Mouse (Mus musculus): Measurements from ENCODE around the gene Ccdc171. TPM values are rescaled to one million over a fixed set of nuclear protein-coding genes. Genes with fewer than 3 reads are reported as not detected.
"Not testable (repeated sequence)": the region's sequence is repeated elsewhere in the genome, so short reads cannot be mapped to it uniquely, and the experiment has no call there.

Gene Ccdc171
- polyA plus RNA-seq, 1 experiment from 2014 or later: 2.0 TPM

DNA sequence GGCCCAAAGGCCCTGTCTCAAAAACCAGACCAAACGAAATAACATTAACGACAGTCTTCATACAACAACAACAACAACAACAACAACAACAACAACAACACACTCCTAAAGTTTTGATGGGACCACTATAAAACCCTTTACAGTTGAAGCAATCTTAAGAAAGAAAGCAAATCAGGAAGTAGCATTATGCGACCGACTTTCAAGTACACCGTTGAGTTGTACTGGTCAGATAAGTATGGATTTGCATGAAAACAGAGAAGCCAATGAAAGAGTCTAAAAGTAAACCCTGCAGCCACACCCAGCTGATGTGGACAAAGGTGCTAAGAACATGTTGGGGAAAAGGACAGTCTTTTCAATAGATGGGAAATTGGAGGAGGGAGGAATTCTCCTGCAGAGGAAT, 45.7 kb downstream of the Ccdc171 start:
- TF ChIP-seq CTCF (IDR thresholded peaks at IDR 0.05): no peak
- no peak for TF ChIP-seq EP300 (IDR thresholded peaks at IDR 0.05)
- no peaks in the 10 kb centered on the region for H3K4me1 ChIP-seq (ENCODE audit: insufficient read depth, low read depth, low read length)
- no peak overlapping the region for H3K4me2 ChIP-seq (replicated peaks; ENCODE audit: low read depth, low read length)
- no peaks in the 10 kb centered on the region for H3K36me3 ChIP-seq (ENCODE audit: insufficient read depth, low read length)
- no peak overlapping the region for H3K9ac ChIP-seq (replicated peaks; ENCODE audit: low read depth)
- no peak overlapping the region for H3K4me3 ChIP-seq (ENCODE audit: low read depth, low read length)
- ATAC-seq (no peak), DNase-seq (ENCODE audit: low spot score) (no peak)
- no peaks in the 10 kb centered on the region for H3K9me3 ChIP-seq (ENCODE audit: low read length)
- no peaks in the 10 kb centered on the region for H3K27me3 ChIP-seq (replicated peaks; ENCODE audit: insufficient read depth, low read length)
- 76% methylated on average over 5 of the region's 5 CpGs for WGBS
- H3K27ac ChIP-seq (ENCODE audit: low read length): no peak overlapping the region

DNA sequence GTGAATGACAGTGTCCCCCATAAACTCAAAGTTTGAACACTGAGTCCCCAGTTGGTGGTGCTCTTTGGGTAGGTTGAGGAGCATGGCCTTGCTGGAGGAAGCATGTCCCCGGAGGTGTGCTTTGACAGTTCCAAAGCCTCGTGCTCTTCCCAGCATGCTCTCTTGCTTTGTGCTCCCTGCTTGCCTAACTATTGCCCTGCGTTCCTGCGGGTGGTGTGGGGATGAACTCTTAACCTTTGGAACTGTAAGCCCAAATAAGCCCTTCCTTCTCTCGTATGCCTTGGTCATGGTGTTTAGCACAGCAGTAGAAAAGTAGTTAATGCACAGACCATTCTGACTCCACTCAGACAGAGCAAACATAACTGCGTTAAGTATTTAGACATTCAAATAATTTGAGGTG, 47.2 kb downstream of the Ccdc171 start:
- Histone ChIP-seq H3K27ac (ENCODE audit: low read length) (no peak overlapping the region), H3K4me2 (replicated peaks; ENCODE audit: low read depth, low read length) (no peak overlapping the region), H3K27me3 (replicated peaks; ENCODE audit: insufficient read depth, low read length) (no peaks in the 10 kb centered on the region), H3K4me1 (ENCODE audit: insufficient read depth, low read depth, low read length) (no peaks in the 10 kb centered on the region), H3K4me3 (ENCODE audit: low read depth, low read length) (no peak overlapping the region), H3K9ac (replicated peaks; ENCODE audit: low read depth) (no peak overlapping the region), H3K9me3 (ENCODE audit: low read length) (no peaks in the 10 kb centered on the region), H3K36me3 (ENCODE audit: insufficient read depth, low read length) (no peaks in the 10 kb centered on the region)
- ATAC-seq (no peak), DNase-seq (ENCODE audit: low spot score) (no peak)
- TF ChIP-seq EP300 (IDR thresholded peaks at IDR 0.05) (no peak), CTCF (IDR thresholded peaks at IDR 0.05) (no peak)
- WGBS: 49% methylated on average over 6 of the region's 6 CpGs

DNA sequence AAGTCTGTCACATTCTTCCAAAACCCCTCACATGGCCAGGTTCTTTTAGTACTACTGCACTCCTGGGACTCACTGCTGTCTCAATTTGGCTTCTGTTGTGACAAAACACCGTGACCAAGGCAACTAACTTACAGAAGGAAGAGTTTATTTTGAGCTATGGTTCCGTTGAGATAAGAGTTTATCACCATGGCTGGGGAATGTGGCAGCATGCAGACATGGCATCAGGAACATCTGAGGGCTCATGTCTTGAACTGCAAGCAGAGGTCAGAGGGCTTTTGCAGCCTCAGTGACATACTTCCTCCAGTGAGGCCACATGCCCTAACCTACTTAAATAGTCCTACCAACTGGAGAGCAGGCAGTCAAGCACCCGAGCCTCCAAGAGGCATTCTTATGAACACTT, 51.0 kb downstream of the Ccdc171 start:
- H3K4me2 ChIP-seq (replicated peaks; ENCODE audit: low read depth, low read length): no peak overlapping the region
- no peaks in the 10 kb centered on the region for H3K36me3 ChIP-seq (ENCODE audit: insufficient read depth, low read length)
- H3K9ac ChIP-seq (replicated peaks; ENCODE audit: low read depth): no peak overlapping the region
- H3K27me3 ChIP-seq (replicated peaks; ENCODE audit: insufficient read depth, low read length): no peaks in the 10 kb centered on the region
- WGBS: 33% methylated on average over 3 of the region's 3 CpGs
- H3K4me1 ChIP-seq (ENCODE audit: insufficient read depth, low read depth, low read length): no peaks in the 10 kb centered on the region
- H3K9me3 ChIP-seq (ENCODE audit: low read length): no peaks in the 10 kb centered on the region
- no peak for TF ChIP-seq EP300 (IDR thresholded peaks at IDR 0.05)
- no peak for TF ChIP-seq CTCF (IDR thresholded peaks at IDR 0.05)
- H3K27ac ChIP-seq (ENCODE audit: low read length): no peak overlapping the region
- H3K4me3 ChIP-seq (ENCODE audit: low read depth, low read length): no peak overlapping the region
- no peak for DNase-seq (ENCODE audit: low spot score)
- ATAC-seq: no peak

DNA sequence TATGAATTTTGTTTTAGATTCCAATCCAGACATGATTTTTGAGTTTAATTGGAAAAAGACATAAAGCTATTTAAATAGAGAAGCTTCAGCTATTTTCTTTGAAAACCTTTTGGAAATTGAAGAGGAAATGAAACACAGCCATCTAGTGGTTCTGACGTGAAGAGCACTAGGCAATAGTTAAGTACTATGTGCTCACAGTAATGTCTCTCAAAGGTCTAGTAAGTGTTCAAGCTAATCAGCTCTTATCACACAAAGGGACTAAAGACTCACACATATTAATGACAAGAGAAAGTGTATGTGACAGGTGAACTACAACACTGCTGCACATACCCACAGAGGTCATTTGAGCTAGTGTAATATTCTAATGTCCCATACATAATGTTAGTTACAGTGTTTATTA, 54.8 kb downstream of the Ccdc171 start:
- WGBS: 13% methylated on average over 1 of the region's 1 CpGs
- TF ChIP-seq EP300 (IDR thresholded peaks at IDR 0.05) (no peak), CTCF (IDR thresholded peaks at IDR 0.05) (peak; percentile 53)
- no peak for ATAC-seq

DNA sequence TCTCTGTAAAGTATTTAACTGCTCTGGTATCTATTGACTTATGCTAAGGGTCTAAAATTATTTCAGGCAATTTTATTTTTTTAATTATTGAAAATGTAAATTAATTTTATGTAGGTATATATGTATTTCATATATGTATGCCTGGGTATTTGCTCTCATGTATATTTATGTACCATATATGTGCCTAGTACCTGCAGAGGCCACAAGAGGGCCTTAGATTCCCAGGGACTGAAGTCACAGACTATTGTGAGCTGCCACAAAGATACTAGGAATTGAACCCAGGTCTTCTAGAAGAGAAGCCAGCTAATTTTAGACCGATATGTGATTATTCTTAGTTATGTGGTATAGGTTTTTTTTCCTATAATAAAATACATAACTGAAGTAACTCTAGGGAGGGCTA, 62.2 kb downstream of the Ccdc171 start:
- Histone ChIP-seq H3K36me3 (ENCODE audit: insufficient read depth, low read length) (no peaks in the 10 kb centered on the region), H3K4me2 (replicated peaks; ENCODE audit: low read depth, low read length) (no peak overlapping the region), H3K4me3 (ENCODE audit: low read depth, low read length) (no peak overlapping the region), H3K4me1 (ENCODE audit: insufficient read depth, low read depth, low read length) (no peaks in the 10 kb centered on the region), H3K9ac (replicated peaks; ENCODE audit: low read depth) (no peak overlapping the region), H3K27me3 (replicated peaks; ENCODE audit: insufficient read depth, low read length) (no peaks in the 10 kb centered on the region), H3K27ac (ENCODE audit: low read length) (no peak overlapping the region), H3K9me3 (ENCODE audit: low read length) (no peaks in the 10 kb centered on the region)
- ATAC-seq (no peak), DNase-seq (ENCODE audit: low spot score) (no peak)
- 97% methylated on average over 1 of the region's 1 CpGs for WGBS
- no peak for TF ChIP-seq CTCF (IDR thresholded peaks at IDR 0.05)
- no peak for TF ChIP-seq EP300 (IDR thresholded peaks at IDR 0.05)

More for the DNA sequence above, 54.8 kb downstream of the Ccdc171 start:
- Histone ChIP-seq H3K27me3 (replicated peaks; ENCODE audit: insufficient read depth, low read length) (no peaks in the 10 kb centered on the region), H3K4me3 (ENCODE audit: low read depth, low read length) (no peak overlapping the region), H3K9ac (replicated peaks; ENCODE audit: low read depth) (no peak overlapping the region), H3K36me3 (ENCODE audit: insufficient read depth, low read length) (no peaks in the 10 kb centered on the region), H3K4me1 (ENCODE audit: insufficient read depth, low read depth, low read length) (no peaks in the 10 kb centered on the region), H3K27ac (ENCODE audit: low read length) (no peak overlapping the region), H3K4me2 (replicated peaks; ENCODE audit: low read depth, low read length) (no peak overlapping the region), H3K9me3 (ENCODE audit: low read length) (no peaks in the 10 kb centered on the region)
- DNase-seq (ENCODE audit: low spot score): peak; percentile 59

DNA sequence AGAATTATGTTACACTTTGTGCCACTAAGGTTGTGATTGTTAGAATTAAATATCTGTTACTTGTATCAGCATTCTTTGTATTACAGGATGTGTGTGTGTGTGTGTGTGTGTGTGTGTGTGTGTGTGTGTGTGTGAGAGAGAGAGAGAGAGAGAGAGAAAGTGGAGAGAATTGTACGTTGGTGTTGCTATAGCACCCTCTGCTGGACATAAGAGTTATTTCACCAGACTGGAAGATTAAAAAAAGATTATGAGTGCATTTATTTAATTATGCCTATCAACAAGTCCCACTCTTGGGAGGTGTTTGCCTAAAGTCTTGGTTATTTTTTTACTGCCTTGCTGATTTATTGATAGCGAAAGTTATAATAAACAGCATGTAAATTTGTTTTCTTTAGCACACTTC, 71.1 kb downstream of the Ccdc171 start:
- WGBS: 21% methylated on average over 2 of the region's 2 CpGs
- ATAC-seq (no peak), DNase-seq (ENCODE audit: low spot score) (peak; percentile 69)
- no peaks in the 10 kb centered on the region for H3K9me3 ChIP-seq (ENCODE audit: low read length)
- H3K4me2 ChIP-seq (replicated peaks; ENCODE audit: low read depth, low read length): no peak overlapping the region
- H3K27ac ChIP-seq (ENCODE audit: low read length): no peak overlapping the region
- H3K27me3 ChIP-seq (replicated peaks; ENCODE audit: insufficient read depth, low read length): no peaks in the 10 kb centered on the region
- H3K36me3 ChIP-seq (ENCODE audit: insufficient read depth, low read length): no peaks in the 10 kb centered on the region
- H3K9ac ChIP-seq (replicated peaks; ENCODE audit: low read depth): no peak overlapping the region
- H3K4me1 ChIP-seq (ENCODE audit: insufficient read depth, low read depth, low read length): no peaks in the 10 kb centered on the region
- TF ChIP-seq EP300 (IDR thresholded peaks at IDR 0.05) (no peak), CTCF (IDR thresholded peaks at IDR 0.05) (peak; percentile 72)
- H3K4me3 ChIP-seq (ENCODE audit: low read depth, low read length): no peak overlapping the region

DNA sequence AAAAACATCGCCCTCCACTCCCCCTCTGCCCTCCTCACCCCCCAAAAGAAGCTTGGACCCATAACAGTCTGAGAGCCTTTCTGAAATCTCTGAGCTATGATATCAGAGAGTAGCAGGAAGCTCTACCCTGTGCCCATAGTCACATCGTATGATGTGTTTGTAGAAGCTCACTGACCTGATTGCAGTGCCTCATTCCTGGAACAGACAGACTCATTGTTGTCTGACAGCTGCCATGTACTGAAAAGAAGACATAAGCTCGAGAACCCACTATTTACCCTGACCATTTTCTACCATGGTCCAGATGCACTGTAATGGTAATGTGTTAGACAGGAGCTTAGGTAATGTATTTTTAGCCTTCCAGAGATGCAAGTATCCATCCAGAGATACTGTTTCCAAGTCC, 85.8 kb downstream of the Ccdc171 start:
- ATAC-seq: no peak
- no peaks in the 10 kb centered on the region for H3K36me3 ChIP-seq (ENCODE audit: insufficient read depth, low read length)
- H3K9ac ChIP-seq (replicated peaks; ENCODE audit: low read depth): no peak overlapping the region
- H3K4me1 ChIP-seq (ENCODE audit: insufficient read depth, low read depth, low read length): no peaks in the 10 kb centered on the region
- TF ChIP-seq CTCF (IDR thresholded peaks at IDR 0.05): no peak
- H3K4me2 ChIP-seq (replicated peaks; ENCODE audit: low read depth, low read length): no peak overlapping the region
- H3K4me3 ChIP-seq (ENCODE audit: low read depth, low read length): no peak overlapping the region
- H3K9me3 ChIP-seq (ENCODE audit: low read length): no peaks in the 10 kb centered on the region
- no peak overlapping the region for H3K27ac ChIP-seq (ENCODE audit: low read length)
- 77% methylated on average over 3 of the region's 3 CpGs for WGBS
- no peaks in the 10 kb centered on the region for H3K27me3 ChIP-seq (replicated peaks; ENCODE audit: insufficient read depth, low read length)
- DNase-seq (ENCODE audit: low spot score): no peak

DNA sequence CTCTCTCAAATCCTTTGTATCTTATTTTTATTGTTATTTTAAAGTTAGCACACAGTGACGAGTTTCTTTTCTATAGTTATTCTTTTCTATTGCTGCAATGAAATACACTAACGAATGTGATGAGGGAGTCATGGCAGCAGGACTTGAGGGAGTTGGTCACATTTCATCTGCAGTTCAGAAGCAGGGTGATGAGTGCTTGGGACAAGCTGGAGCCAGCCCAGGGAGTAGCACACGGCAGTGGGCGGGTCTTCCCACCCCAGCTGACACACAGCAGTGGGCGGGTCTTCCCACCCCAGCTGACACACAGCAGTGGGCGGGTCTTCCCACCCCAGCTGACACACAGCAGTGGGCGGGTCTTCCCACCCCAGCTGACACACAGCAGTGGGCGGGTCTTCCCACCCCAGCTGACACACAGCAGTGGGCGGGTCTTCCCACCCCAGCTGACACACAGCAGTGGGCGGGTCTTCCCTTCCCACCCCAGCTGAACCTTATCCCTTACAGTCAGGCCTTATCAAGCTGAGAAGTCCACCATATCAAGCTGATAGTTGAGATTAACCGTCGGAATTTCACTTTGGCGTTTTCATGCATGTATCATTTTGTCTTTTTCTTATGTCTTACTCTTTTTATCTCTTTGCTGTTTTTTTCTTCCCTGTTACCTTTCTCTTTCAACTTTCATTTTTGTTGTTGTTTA, 97.8 kb downstream of the Ccdc171 start:
- 33% methylated on average over 9 of the region's 13 CpGs for WGBS
- H3K27ac ChIP-seq (ENCODE audit: low read length); H3K9ac ChIP-seq (replicated peaks; ENCODE audit: low read depth); H3K36me3 ChIP-seq (ENCODE audit: insufficient read depth, low read length); H3K27me3 ChIP-seq (replicated peaks; ENCODE audit: insufficient read depth, low read length); H3K9me3 ChIP-seq (ENCODE audit: low read length); H3K4me1 ChIP-seq (ENCODE audit: insufficient read depth, low read depth, low read length); H3K4me3 ChIP-seq (ENCODE audit: low read depth, low read length): not testable (repeated sequence)
- peak; percentile 93 for ATAC-seq
- peak overlapping the region; percentile 25; the same call in 1 of the 2 replicates for H3K4me2 ChIP-seq (replicated peaks; ENCODE audit: low read depth, low read length)
- DNase-seq (ENCODE audit: low spot score): peak; percentile 88

Data from lung, postnatal 0 days (tissue).